Mouse (Mus musculus) CH12.LX (cell line): Measurements from ENCODE around the gene Hsf2.

Experiments used
- BHLHE40 ChIP-seq: IDR thresholded peaks from 2 replicates; pipeline ENCODE4 v1.6.1; 2011; ENCODE audit warnings: mild to moderate bottlenecking, low read depth, low read length, improper control_type of control experiment
- CTCF ChIP-seq, 2 experiments: IDR thresholded peaks in 1 of 2; conservative IDR thresholded peaks in 1 of 2; 2 replicates each; pipeline ENCODE4 v1.5.1; 2011 to 2012; ENCODE audit warnings: low read depth in 2 of 2, low read length in 2 of 2, improper control_type of control experiment in 1 of 2, inconsistent platforms in 1 of 2, mild to moderate bottlenecking in 1 of 2, moderate library complexity in 1 of 2
- E2F4 ChIP-seq: IDR thresholded peaks from 2 replicates; pipeline ENCODE4 v1.6.1; 2011; ENCODE audit warnings: low read depth, low read length, improper control_type of control experiment; ENCODE audit not compliant: insufficient replicate concordance
- EP300 ChIP-seq: IDR thresholded peaks from 2 replicates; pipeline ENCODE4 v1.6.1; 2011; ENCODE audit warnings: low read length, improper control_type of control experiment
- JUN ChIP-seq: IDR thresholded peaks from 2 replicates; pipeline ENCODE4 v1.6.1; 2011; ENCODE audit warnings: low read depth, mild to moderate bottlenecking, low read length, improper control_type of control experiment, moderate library complexity; ENCODE audit not compliant: insufficient read depth
- MAZ ChIP-seq: IDR thresholded peaks from 2 replicates; pipeline ENCODE4 v1.6.1; 2012; ENCODE audit warnings: low read depth, mild to moderate bottlenecking, inconsistent platforms, low read length, improper control_type of control experiment, moderate library complexity
- NELFE ChIP-seq: IDR thresholded peaks from 2 replicates; pipeline ENCODE4 v1.6.1; 2011; ENCODE audit warnings: low read depth, low read length, improper control_type of control experiment
- POLR2A ChIP-seq: IDR thresholded peaks from 2 replicates; pipeline ENCODE4 v1.6.1; 2011; ENCODE audit warnings: low read depth, mild to moderate bottlenecking, improper control_type of control experiment, low read length
- SIN3A ChIP-seq: IDR thresholded peaks from 2 replicates; pipeline ENCODE4 v1.6.1; 2012; ENCODE audit warnings: low read length, improper control_type of control experiment, inconsistent platforms
- TCF12 ChIP-seq: IDR thresholded peaks from 2 replicates; pipeline ENCODE4 v1.6.1; 2014; ENCODE audit warnings: low read depth, mild to moderate bottlenecking, inconsistent platforms, low read length, improper control_type of control experiment
- ZC3H11A ChIP-seq: IDR thresholded peaks from 2 replicates; pipeline ENCODE4 v1.6.1; 2012; ENCODE audit warnings: low read depth, mild to moderate bottlenecking, inconsistent platforms, low read length, improper control_type of control experiment
- ZNF384 ChIP-seq: IDR thresholded peaks from 2 replicates; pipeline ENCODE4 v1.6.1; 2012; ENCODE audit warnings: low read depth, low read length, improper control_type of control experiment, inconsistent platforms

- no peak for TF ChIP-seq SIN3A
- TF ChIP-seq POLR2A = no peak
- TF ChIP-seq E2F4 = no peak
- TF ChIP-seq CTCF (conservative IDR thresholded peaks at IDR 0.05 in 1 of 2, IDR thresholded peaks at IDR 0.05 in 1 of 2; ENCODE audit: low read depth in 2 of 2, low read length in 2 of 2) = no peak
- TF ChIP-seq NELFE = no peak
- TF ChIP-seq MAZ = no peak
- no peak for TF ChIP-seq ZC3H11A
- no peak for TF ChIP-seq EP300
- no peak for TF ChIP-seq ZNF384
- no peak for TF ChIP-seq JUN
- TF ChIP-seq BHLHE40 = no peak
- no peak for TF ChIP-seq TCF12
These were observed 45.1 kb upstream of the Hsf2 start for GRCm38 (mm10) chr10:57441049-57441448.
